Mouse (Mus musculus) E14TG2a.4 (cell line): Measurements from ENCODE around the gene Uvssa.
A peak's percentile ranks its signal among the peaks of the same experiment; 100 is the strongest.

Source experiments
- CTCF ChIP-seq: conservative IDR thresholded peaks from 2 replicates; pipeline ENCODE4 v1.5.1; 2014; ENCODE audit warnings: low read length
- POU5F1 ChIP-seq: IDR thresholded peaks from 2 replicates; pipeline ENCODE4 v1.6.1; 2014; ENCODE audit warnings: low read length, borderline replicate concordance

DNA sequence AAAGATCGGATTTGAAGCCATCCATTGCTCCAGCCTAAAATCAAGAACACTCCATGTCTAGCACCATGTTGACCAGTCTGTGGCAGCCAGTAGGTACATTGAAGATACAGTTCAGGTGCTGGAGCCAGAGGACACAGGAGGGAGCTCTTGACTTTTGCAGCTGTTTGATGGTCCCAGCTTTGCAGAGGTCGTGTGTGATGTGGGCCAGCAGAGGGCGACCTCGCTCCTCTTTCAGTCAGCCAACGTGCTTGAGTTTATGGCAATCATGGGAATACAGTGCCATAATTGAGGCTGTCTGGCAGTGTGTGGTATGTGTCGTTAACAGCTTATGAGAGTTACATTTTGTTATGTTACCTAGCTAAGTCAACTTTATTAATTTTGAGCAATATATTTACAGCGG, 15.5 kb downstream of the Uvssa start:
- TF ChIP-seq CTCF = peak; percentile 68
- no peak for TF ChIP-seq POU5F1
